Mouse (Mus musculus) liver, embryonic 11.5 days (tissue): ENCODE data around the gene Cfap44. TPM values are rescaled to one million over a fixed set of nuclear protein-coding genes. Genes with fewer than 3 reads are reported as not detected.

Source experiments
- ATAC-seq: fragments of 200-750 bp; cut with Nextera tagmentation; replicated peaks from 2 replicates; pipeline ENCODE4 v1.8.0; 2017; ENCODE audit warnings: moderate number of reproducible peaks, mild to moderate bottlenecking, moderate TSS enrichment, moderate library complexity; ENCODE audit not compliant: low FRiP score
- DNase-seq: peaks from one replicate; pipeline ENCODE4 v3.0.0-alpha.2; 2017; ENCODE audit warnings: low spot score
- H3K27ac ChIP-seq: fragments of 300-500 bp; sonication (generic); 2 replicates; pipeline ENCODE4 v1.5.1; 2014; ENCODE audit warnings: mild to moderate bottlenecking, low read depth, low read length, control low read depth
- H3K27me3 ChIP-seq: fragments of 300-500 bp; sonication (generic); replicated peaks from 2 replicates; pipeline ENCODE4 v1.6.1; 2014; ENCODE audit warnings: low read length, mixed read lengths; ENCODE audit not compliant: control insufficient read depth, insufficient read depth
- H3K36me3 ChIP-seq: fragments of 300-500 bp; sonication (generic); 2 replicates; pipeline ENCODE4 v1.6.1; 2014; ENCODE audit warnings: mild to moderate bottlenecking, low read length, moderate library complexity, mixed read lengths; ENCODE audit not compliant: control insufficient read depth, insufficient read depth
- H3K4me1 ChIP-seq: fragments of 300-500 bp; sonication (generic); replicated peaks from 2 replicates; pipeline ENCODE4 v1.6.1; 2014; ENCODE audit warnings: low read length, mixed read lengths; ENCODE audit not compliant: control insufficient read depth, insufficient read depth
- H3K4me2 ChIP-seq: fragments of 300-500 bp; sonication (generic); 2 replicates; pipeline ENCODE4 v1.6.1; 2014; ENCODE audit warnings: mild to moderate bottlenecking, control low read depth, moderate library complexity
- H3K4me3 ChIP-seq: fragments of 300-500 bp; sonication (generic); 2 replicates; pipeline ENCODE4 v1.5.1; 2014; ENCODE audit warnings: low read depth, low read length, control low read depth
- H3K9ac ChIP-seq: fragments of 300-500 bp; sonication (generic); 2 replicates; pipeline ENCODE4 v1.6.1; 2014; ENCODE audit warnings: low read depth, low read length, control low read depth
- H3K9me3 ChIP-seq: fragments of 300-500 bp; sonication (generic); 2 replicates; pipeline ENCODE4 v1.6.1; 2016; ENCODE audit warnings: low read length, inconsistent platforms, mixed read lengths; ENCODE audit not compliant: control insufficient read depth
- WGBS: fragments of 180-500 bp; shearing (Covaris S2); extraction: QIAGEN DNeasy Blood & Tissue Kit; methylation state at CpG from one replicate; pipeline ENCODE4 v1.1.7; 2014; 5-methylcytosine and 5-hydroxymethylcytosine counted together
- polyA plus RNA-seq: library from polyadenylated mRNA; unstranded; fragments of >200 nt; fragmentation: Nextera tagmentation; extraction: Ambion mirVana; gene quantifications from 2 replicates; pipeline ENCODE4 v1.2.1, GENCODE M21; 2014

The Cfap44 gene
- polyA plus RNA-seq, 1 experiment from 2014 or later = 0.53 TPM

DNA sequence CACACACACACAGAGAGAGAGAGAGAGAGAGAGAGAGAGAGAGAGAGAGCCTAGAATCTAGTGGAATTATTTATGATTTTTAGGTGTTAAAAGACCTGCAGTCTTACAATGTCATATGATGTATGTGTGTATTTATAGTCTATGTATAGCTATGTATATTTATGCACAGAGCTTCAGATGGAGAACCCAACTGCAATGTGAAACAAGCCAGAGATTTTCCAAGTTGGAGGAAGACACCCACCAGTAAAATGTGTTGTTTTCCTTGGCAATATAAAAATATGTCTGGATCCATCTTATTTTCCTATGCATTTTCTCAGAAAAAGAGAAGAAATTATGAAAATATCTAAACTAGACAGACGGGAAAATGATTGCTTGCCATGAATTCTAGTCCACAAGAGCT, 131.4 kb downstream of the Cfap44 start:
- H3K4me2 ChIP-seq = no peak overlapping the region
- H3K9ac ChIP-seq = no peak overlapping the region
- no peaks in the 10 kb centered on the region for H3K27me3 ChIP-seq
- no peaks in the 10 kb centered on the region for H3K36me3 ChIP-seq
- no peaks in the 10 kb centered on the region; the same call in 1 of the 2 replicates for H3K4me1 ChIP-seq
- 79% methylated on average over 1 of the region's 1 CpGs for WGBS
- no peak for ATAC-seq
- H3K4me3 ChIP-seq = no peak overlapping the region
- H3K27ac ChIP-seq = no peak overlapping the region
- no peak for DNase-seq
- no peaks in the 10 kb centered on the region for H3K9me3 ChIP-seq

DNA sequence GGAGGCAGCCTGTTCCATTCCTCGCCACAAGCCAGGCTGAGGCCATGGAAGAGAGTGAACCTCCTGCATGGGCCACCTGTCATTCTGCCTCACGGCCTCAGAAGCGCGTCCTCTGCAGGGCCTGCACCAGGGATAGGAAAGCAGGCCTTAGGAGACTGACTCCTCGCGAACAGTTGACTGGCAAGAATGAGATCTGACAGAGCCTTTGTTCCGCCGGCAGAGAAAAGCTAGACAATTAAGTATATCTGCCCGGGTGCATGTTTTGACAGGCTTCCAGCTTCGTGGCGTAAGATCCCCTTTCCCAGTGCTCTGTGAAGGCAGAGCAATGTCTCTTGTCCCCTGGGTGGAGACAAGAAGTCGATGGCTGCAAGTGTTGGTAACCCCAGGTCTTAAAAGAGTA, 132.1 kb downstream of the Cfap44 start:
- ATAC-seq (no peak), DNase-seq (no peak)
- no peak overlapping the region for H3K27ac ChIP-seq
- H3K27me3 ChIP-seq = peaks cover 2% of the 10 kb centered on the region; the same call in 1 of the 2 replicates
- 55% methylated on average over 12 of the region's 12 CpGs for WGBS
- no peak overlapping the region for H3K9ac ChIP-seq
- H3K36me3 ChIP-seq = no peaks in the 10 kb centered on the region
- no peak overlapping the region for H3K4me2 ChIP-seq
- no peaks in the 10 kb centered on the region; the same call in 1 of the 2 replicates for H3K4me1 ChIP-seq
- no peaks in the 10 kb centered on the region for H3K9me3 ChIP-seq
- H3K4me3 ChIP-seq = no peak overlapping the region

GRCm38 (mm10) chr16:44527218-44527905, 132.8 kb downstream of the Cfap44 start:
- WGBS = 70% methylated on average over 11 of the region's 11 CpGs
- H3K36me3 ChIP-seq = no peaks in the 10 kb centered on the region

GRCm38 (mm10) chr16:44528955-44529354, 134.4 kb downstream of the Cfap44 start:
- Histone ChIP-seq H3K4me1 (no peaks in the 10 kb centered on the region; the same call in 1 of the 2 replicates), H3K4me3 (no peak overlapping the region)
- WGBS = 86% methylated on average over 7 of the region's 7 CpGs

More at GRCm38 (mm10) chr16:44527218-44527905, 132.8 kb downstream of the Cfap44 start:
- DNase-seq (no peak), ATAC-seq (no peak)
- Histone ChIP-seq H3K4me1 (no peaks in the 10 kb centered on the region; the same call in 1 of the 2 replicates), H3K27ac (no peak overlapping the region), H3K4me3 (no peak overlapping the region), H3K4me2 (no peak overlapping the region), H3K9me3 (no peaks in the 10 kb centered on the region), H3K27me3 (peaks cover 2% of the 10 kb centered on the region; the same call in 1 of the 2 replicates), H3K9ac (no peak overlapping the region)

DNA sequence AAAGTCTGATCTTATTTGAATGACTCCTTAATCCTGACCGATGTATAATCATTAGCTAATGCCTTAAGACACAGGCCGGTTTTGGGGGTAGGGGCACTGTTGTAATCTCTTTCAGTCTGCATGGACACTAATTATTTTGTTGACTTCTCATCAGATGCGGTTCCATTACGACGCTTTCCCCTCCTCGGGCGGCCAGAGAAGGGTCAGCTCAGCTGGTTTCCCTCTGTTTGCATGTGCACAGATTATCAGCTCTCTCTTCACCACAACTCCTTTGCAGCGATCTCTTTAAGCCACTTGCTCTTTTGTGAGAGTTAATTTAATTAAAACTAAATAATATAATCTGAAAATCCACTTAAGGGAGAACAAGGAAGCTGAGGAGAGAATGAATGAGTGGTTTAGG, 135.1 kb downstream of the Cfap44 start:
- Histone ChIP-seq H3K36me3 (no peaks in the 10 kb centered on the region), H3K4me1 (no peaks in the 10 kb centered on the region; the same call in 1 of the 2 replicates), H3K4me2 (no peak overlapping the region), H3K9me3 (no peaks in the 10 kb centered on the region), H3K27me3 (peaks cover 2% of the 10 kb centered on the region; the same call in 1 of the 2 replicates), H3K9ac (no peak overlapping the region), H3K4me3 (no peak overlapping the region), H3K27ac (no peak overlapping the region)
- no peak for ATAC-seq
- no peak for DNase-seq
- WGBS = 52% methylated on average over 8 of the region's 8 CpGs

More at GRCm38 (mm10) chr16:44528955-44529354, 134.4 kb downstream of the Cfap44 start:
- DNase-seq (no peak), ATAC-seq (no peak)
- Histone ChIP-seq H3K4me2 (no peak overlapping the region), H3K27me3 (peaks cover 2% of the 10 kb centered on the region; the same call in 1 of the 2 replicates), H3K36me3 (no peaks in the 10 kb centered on the region), H3K9ac (no peak overlapping the region), H3K9me3 (no peaks in the 10 kb centered on the region), H3K27ac (no peak overlapping the region)

- no peak for DNase-seq
- no peaks in the 10 kb centered on the region; the same call in 1 of the 2 replicates for H3K4me1 ChIP-seq
- no peak overlapping the region for H3K27ac ChIP-seq
- no peak for ATAC-seq
- H3K9ac ChIP-seq = no peak overlapping the region
- no peak overlapping the region for H3K4me3 ChIP-seq
- H3K36me3 ChIP-seq = no peaks in the 10 kb centered on the region
- H3K9me3 ChIP-seq = no peaks in the 10 kb centered on the region
- peaks cover 2% of the 10 kb centered on the region; the same call in 1 of the 2 replicates for H3K27me3 ChIP-seq
- H3K4me2 ChIP-seq = no peak overlapping the region
- 28% methylated on average over 9 of the region's 9 CpGs for WGBS
Measured at GRCm38 (mm10) chr16:44530191-44530590, 135.6 kb downstream of the Cfap44 start.

DNA sequence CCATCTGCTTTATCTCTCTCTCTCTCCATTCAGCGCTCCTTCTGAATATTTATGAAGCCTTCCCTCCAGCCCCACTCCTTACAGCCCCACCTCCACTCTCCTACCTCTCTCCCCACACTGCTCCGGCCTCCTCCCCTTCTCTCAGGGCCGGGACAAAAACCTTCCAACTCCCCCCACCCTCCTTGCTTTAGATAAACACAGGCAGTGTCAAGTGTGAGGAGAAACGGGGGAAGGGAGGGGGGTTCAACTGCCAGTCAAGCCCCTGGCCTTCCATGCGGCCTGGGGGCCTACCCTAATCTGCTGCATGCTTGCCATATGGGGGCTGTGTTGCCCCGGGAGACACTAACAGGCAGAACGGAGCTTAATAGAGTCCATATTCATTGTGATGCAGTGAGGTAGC, 136.2 kb downstream of the Cfap44 start:
- Histone ChIP-seq H3K4me3 (no peak overlapping the region), H3K4me1 (no peaks in the 10 kb centered on the region; the same call in 1 of the 2 replicates), H3K27me3 (peaks cover 2% of the 10 kb centered on the region; the same call in 1 of the 2 replicates), H3K27ac (no peak overlapping the region), H3K9ac (no peak overlapping the region), H3K36me3 (no peaks in the 10 kb centered on the region), H3K9me3 (no peaks in the 10 kb centered on the region), H3K4me2 (peak overlapping the region; percentile 43)
- no peak for DNase-seq
- WGBS = 6% methylated on average over 6 of the region's 7 CpGs
- no peak for ATAC-seq

DNA sequence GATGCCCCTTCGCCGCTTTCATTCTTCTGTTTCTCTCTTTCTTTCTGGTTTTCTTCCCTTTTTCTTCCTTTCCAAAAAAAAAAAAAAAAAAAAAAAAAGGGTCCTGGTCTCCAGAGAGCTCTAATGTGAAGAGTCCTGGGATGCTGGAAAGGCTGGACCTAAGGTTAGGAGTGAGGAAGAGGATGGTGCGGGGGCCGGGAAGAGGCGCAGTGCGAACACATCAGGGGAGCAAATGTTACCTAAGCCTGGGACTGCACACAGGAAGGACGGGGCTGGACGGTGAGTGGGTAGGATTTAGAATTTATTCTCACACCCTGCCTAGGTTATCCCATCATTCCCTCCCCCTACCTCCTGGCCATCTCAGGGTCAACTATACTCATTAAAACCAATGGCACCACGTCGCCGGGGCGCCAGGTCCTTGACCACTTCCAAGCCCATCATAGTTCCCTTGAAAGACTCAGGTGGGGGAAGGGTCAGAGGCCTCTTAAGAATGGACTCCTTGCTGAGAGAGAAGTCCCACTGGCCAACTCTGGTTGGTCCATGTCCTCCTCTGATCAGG, 136.7 kb downstream of the Cfap44 start:
- no peak for ATAC-seq
- Histone ChIP-seq H3K4me2 (peak overlapping the region; percentile 43), H3K27me3 (peaks cover 2% of the 10 kb centered on the region; the same call in 1 of the 2 replicates), H3K36me3 (no peaks in the 10 kb centered on the region), H3K9ac (no peak overlapping the region), H3K4me1 (no peaks in the 10 kb centered on the region; the same call in 1 of the 2 replicates), H3K9me3 (no peaks in the 10 kb centered on the region), H3K27ac (no peak overlapping the region), H3K4me3 (no peak overlapping the region)
- WGBS = 47% methylated on average over 12 of the region's 12 CpGs
- DNase-seq = no peak
